Mouse (Mus musculus) E14TG2a.4 (cell line): Measurements from ENCODE around the gene Tex13c2.
A peak's percentile ranks its signal among the peaks of the same experiment; 100 is the strongest.

Experiments
- H3K27me3 ChIP-seq: 2 replicates; pipeline ENCODE4 v1.6.1; 2014; ENCODE audit warnings: low read length, control low read depth; ENCODE audit not compliant: insufficient read depth
- H3K36me3 ChIP-seq: 2 replicates; pipeline ENCODE4 v1.6.1; 2014; ENCODE audit warnings: low read length, control low read depth; ENCODE audit not compliant: insufficient read depth
- H3K4me1 ChIP-seq: replicated peaks from 2 replicates; pipeline ENCODE4 v1.6.1; 2014; ENCODE audit warnings: low read depth, low read length, control low read depth
- H3K4me3 ChIP-seq: replicated peaks from 2 replicates; pipeline ENCODE4 v1.5.1; 2014; ENCODE audit warnings: mild to moderate bottlenecking, low read length
- H3K9me3 ChIP-seq: 2 replicates; pipeline ENCODE4 v1.6.1; 2014; ENCODE audit warnings: low read length, control low read depth
- CTCF ChIP-seq: conservative IDR thresholded peaks from 2 replicates; pipeline ENCODE4 v1.5.1; 2014; ENCODE audit warnings: low read length
- NANOG ChIP-seq: IDR thresholded peaks from 2 replicates; pipeline ENCODE4 v1.6.1; 2014; ENCODE audit warnings: borderline replicate concordance, low read length, mixed read lengths
- POU5F1 ChIP-seq: IDR thresholded peaks from 2 replicates; pipeline ENCODE4 v1.6.1; 2014; ENCODE audit warnings: low read length, borderline replicate concordance

Tex13c2 gene

GRCm38 (mm10) chrX:42489446-42489845 lies at the start of gene Tex13c2:
Gene Tex13c2 (plus strand): TSS chrX:42489691.
- Histone ChIP-seq H3K4me3 (peak within 1 kb of the TSS; percentile 23; the same call in 1 of the 2 replicates), H3K9me3 (no peaks in the 10 kb centered on the region; the same call in 1 of the 2 replicates), H3K36me3 (no peaks in the 10 kb centered on the region), H3K4me1 (no peaks in the 10 kb centered on the region), H3K27me3 (peaks cover 5% of the 10 kb centered on the region; the same call in 1 of the 2 replicates)
- no peak for TF ChIP-seq NANOG
- TF ChIP-seq CTCF: peak; percentile 20; the same call in 1 of the 2 replicates

- Histone ChIP-seq H3K9me3 (no peaks in the 10 kb centered on the region), H3K4me1 (no peaks in the 10 kb centered on the region), H3K27me3 (no peaks in the 10 kb centered on the region), H3K36me3 (no peaks in the 10 kb centered on the region), H3K4me3 (no peak overlapping the region)
- TF ChIP-seq POU5F1: no peak
- TF ChIP-seq NANOG: no peak
- no peak for TF ChIP-seq CTCF
Measured at GRCm38 (mm10) chrX:42450305-42450704, 39.2 kb upstream of the Tex13c2 start.

GRCm38 (mm10) chrX:42453001-42453400 lies 36.5 kb upstream of the Tex13c2 start:
- TF ChIP-seq CTCF: no peak
- TF ChIP-seq POU5F1: no peak
- no peak for TF ChIP-seq NANOG
- H3K9me3 ChIP-seq: no peaks in the 10 kb centered on the region
- no peaks in the 10 kb centered on the region for H3K27me3 ChIP-seq
- H3K4me1 ChIP-seq: no peaks in the 10 kb centered on the region
- no peaks in the 10 kb centered on the region for H3K36me3 ChIP-seq
- H3K4me3 ChIP-seq: no peak overlapping the region

- no peaks in the 10 kb centered on the region for H3K27me3 ChIP-seq
- TF ChIP-seq POU5F1 (no peak), NANOG (no peak), CTCF (no peak)
- no peak overlapping the region for H3K4me3 ChIP-seq
- no peaks in the 10 kb centered on the region for H3K9me3 ChIP-seq
- no peaks in the 10 kb centered on the region for H3K36me3 ChIP-seq
- no peaks in the 10 kb centered on the region for H3K4me1 ChIP-seq
Measured at GRCm38 (mm10) chrX:42454533-42454932, 35.0 kb upstream of the Tex13c2 start.

GRCm38 (mm10) chrX:42490336-42490735 lies 845 bp downstream of the Tex13c2 start:
- Histone ChIP-seq H3K4me3 (peak overlapping the region; percentile 23; the same call in 1 of the 2 replicates), H3K27me3 (peaks cover 5% of the 10 kb centered on the region; the same call in 1 of the 2 replicates), H3K9me3 (no peaks in the 10 kb centered on the region; the same call in 1 of the 2 replicates), H3K36me3 (no peaks in the 10 kb centered on the region), H3K4me1 (no peaks in the 10 kb centered on the region)
- TF ChIP-seq POU5F1 (no peak), NANOG (no peak), CTCF (no peak)

GRCm38 (mm10) chrX:42500538-42500937 lies 11.0 kb downstream of the Tex13c2 start:
- H3K27me3 ChIP-seq: no peaks in the 10 kb centered on the region
- no peaks in the 10 kb centered on the region for H3K36me3 ChIP-seq
- H3K4me1 ChIP-seq: no peaks in the 10 kb centered on the region
- H3K9me3 ChIP-seq: no peaks in the 10 kb centered on the region
- no peak for TF ChIP-seq CTCF
- TF ChIP-seq NANOG: no peak
- no peak for TF ChIP-seq POU5F1
- no peak overlapping the region for H3K4me3 ChIP-seq

- no peak for TF ChIP-seq NANOG
- no peak for TF ChIP-seq CTCF
- no peak for TF ChIP-seq POU5F1
- Histone ChIP-seq H3K9me3 (no peaks in the 10 kb centered on the region), H3K4me3 (no peak within 1 kb of the TSS), H3K27me3 (no peaks in the 10 kb centered on the region), H3K36me3 (no peaks in the 10 kb centered on the region), H3K4me1 (no peaks in the 10 kb centered on the region)
Measured at GRCm38 (mm10) chrX:42502291-42503043, 13.0 kb downstream of the Tex13c2 start, which contains the start of gene Sh2d1a. Gene Sh2d1a (plus strand): TSS chrX:42502453.

GRCm38 (mm10) chrX:42511105-42511504 lies 21.6 kb downstream of the Tex13c2 start:
- H3K4me3 ChIP-seq: no peak overlapping the region
- no peaks in the 10 kb centered on the region for H3K4me1 ChIP-seq
- no peaks in the 10 kb centered on the region for H3K27me3 ChIP-seq
- no peaks in the 10 kb centered on the region for H3K9me3 ChIP-seq
- no peaks in the 10 kb centered on the region for H3K36me3 ChIP-seq
- TF ChIP-seq NANOG: no peak
- no peak for TF ChIP-seq CTCF
- TF ChIP-seq POU5F1: no peak

GRCm38 (mm10) chrX:42512567-42512966 lies 23.1 kb downstream of the Tex13c2 start:
- Histone ChIP-seq H3K36me3 (no peaks in the 10 kb centered on the region), H3K4me3 (no peak overlapping the region), H3K9me3 (no peaks in the 10 kb centered on the region), H3K4me1 (no peaks in the 10 kb centered on the region), H3K27me3 (no peaks in the 10 kb centered on the region)
- TF ChIP-seq NANOG (no peak), CTCF (peak; percentile 50)
